Mouse (Mus musculus): ENCODE measurements at regions not wholly inside any gene's neighbourhood (a gene's known extent, or its start where the extent isn't known, plus 50 kb on each side); places are given as distances from the start of the nearest gene placed in this dataset.
A peak's percentile ranks its signal among the peaks of the same experiment; 100 is the strongest.

DNA sequence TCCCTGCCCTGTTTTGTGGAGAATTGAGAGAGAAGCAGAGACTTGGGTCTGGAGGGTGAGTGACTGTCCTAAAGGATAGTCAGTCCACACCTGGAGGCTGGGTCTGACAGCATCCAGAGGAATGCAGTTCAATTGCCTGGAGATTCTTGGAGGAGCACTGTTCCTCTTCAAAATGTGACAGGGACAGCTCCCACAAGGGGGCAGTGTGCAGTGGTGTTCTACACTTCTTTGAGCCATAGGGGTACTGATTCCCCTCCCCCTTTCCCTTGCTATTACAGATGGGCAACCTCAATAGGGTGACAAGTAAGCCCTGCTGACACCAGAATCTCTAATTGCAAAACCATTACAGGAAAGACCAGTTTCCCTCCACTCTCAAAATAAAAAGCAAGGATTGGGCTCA is 63.7 kb upstream of the Gm773 start:
- DNase-seq: peak in 1 of 2 experiments; percentile 2

DNA sequence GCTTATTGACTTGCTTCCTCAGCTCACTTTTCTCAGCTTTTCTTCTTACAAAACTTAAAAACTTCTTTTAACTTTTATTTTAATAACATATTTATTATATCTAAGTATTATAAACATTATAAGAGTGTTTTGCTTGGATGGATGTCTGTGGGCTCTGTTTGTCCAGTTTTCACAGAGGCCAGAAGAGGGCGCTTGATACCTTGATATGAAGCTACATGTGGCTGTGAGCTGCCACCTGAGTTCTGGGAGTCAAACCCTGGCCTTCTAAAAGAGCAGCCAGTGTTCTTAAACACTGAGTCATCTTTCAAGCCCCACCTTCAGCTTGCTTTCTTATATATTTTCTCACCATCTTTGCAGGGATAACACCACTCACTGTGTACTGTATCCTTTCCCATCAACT is 61.5 kb upstream of the Gm773 start:
- peak in 1 of 2 experiments; percentile 25 for DNase-seq

DNA sequence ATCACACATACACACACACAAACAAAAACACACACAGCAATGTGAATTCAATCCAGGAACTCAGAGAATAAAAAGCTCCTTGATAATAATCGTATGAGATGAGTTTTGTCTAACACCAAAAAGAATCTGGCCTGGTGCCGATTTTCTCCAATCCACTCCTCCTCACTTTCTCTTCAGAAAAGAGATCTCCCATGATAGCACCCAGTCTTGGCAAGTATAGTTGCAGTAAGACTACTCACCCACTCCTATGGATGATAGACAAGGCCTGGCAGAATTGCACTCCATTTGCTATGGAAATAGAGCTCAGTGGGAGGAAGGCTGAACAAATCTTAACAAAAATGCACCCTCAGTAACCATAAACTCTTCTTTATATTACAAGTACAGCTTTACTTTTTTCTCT is 57.0 kb upstream of the Gm773 start:
- DNase-seq: no peak
